Mouse (Mus musculus) kidney, postnatal 0 days (tissue): ENCODE measurements at regions not wholly inside any gene's neighbourhood (a gene's known extent, or its start where the extent isn't known, plus 50 kb on each side); places are given as distances from the start of the nearest gene placed in this dataset.

Experiments
- ATAC-seq: fragments of 200-750 bp; cut with Nextera tagmentation; replicated peaks from 2 replicates; pipeline ENCODE4 v1.8.0; 2017; ENCODE audit warnings: low read depth, moderate number of reproducible peaks, moderate TSS enrichment, moderate library complexity; ENCODE audit not compliant: low FRiP score
- DNase-seq: peaks from one replicate; pipeline ENCODE4 v3.0.0-alpha.2; 2016; ENCODE audit warnings: low spot score
- H3K27ac ChIP-seq: fragments of 300-500 bp; sonication (generic); 2 replicates; pipeline ENCODE4 v1.5.1; 2014; ENCODE audit warnings: mild to moderate bottlenecking
- H3K27me3 ChIP-seq: fragments of 300-500 bp; sonication (generic); 2 replicates; pipeline ENCODE4 v1.6.1; 2014; ENCODE audit warnings: low read length, mixed read lengths; ENCODE audit not compliant: insufficient read depth
- H3K36me3 ChIP-seq: fragments of 300-500 bp; sonication (generic); 2 replicates; pipeline ENCODE4 v1.6.1; 2014; ENCODE audit warnings: low read length, mixed read lengths; ENCODE audit not compliant: insufficient read depth
- H3K4me1 ChIP-seq: fragments of 300-500 bp; sonication (generic); replicated peaks from 2 replicates; pipeline ENCODE4 v1.6.1; 2014; ENCODE audit warnings: antibody characterized with exemption, low read length, mixed read lengths; ENCODE audit not compliant: insufficient read depth
- H3K4me2 ChIP-seq: fragments of 300-500 bp; sonication (generic); 2 replicates; pipeline ENCODE4 v1.6.1; 2014; ENCODE audit warnings: mild to moderate bottlenecking, low read length, moderate library complexity, mixed read lengths
- H3K4me3 ChIP-seq: fragments of 300-500 bp; sonication (generic); replicated peaks from 2 replicates; pipeline ENCODE4 v1.5.1; 2014; ENCODE audit warnings: low read depth, low read length
- H3K9ac ChIP-seq: fragments of 300-500 bp; sonication (generic); 2 replicates; pipeline ENCODE4 v1.6.1; 2014; ENCODE audit warnings: low read depth, low read length
- H3K9me3 ChIP-seq: fragments of 300-500 bp; sonication (generic); replicated peaks from 2 replicates; pipeline ENCODE4 v1.6.1; 2016; ENCODE audit warnings: low read length, inconsistent platforms, mixed read lengths
- CTCF ChIP-seq: IDR thresholded peaks from 2 replicates; pipeline ENCODE4 v1.5.1; 2016; ENCODE audit warnings: antibody characterized with exemption, low read depth, mild to moderate bottlenecking, moderate library complexity
- WGBS: fragments of 180-500 bp; shearing (Covaris S2); extraction: QIAGEN DNeasy Blood & Tissue Kit; methylation state at CpG from one replicate; pipeline ENCODE4 v1.1.7; 2014; 5-methylcytosine and 5-hydroxymethylcytosine counted together

- WGBS: 49% methylated on average over 15 of the region's 15 CpGs
- no peak for DNase-seq
- H3K4me1 ChIP-seq: no peaks in the 10 kb centered on the region
- H3K9ac ChIP-seq: no peak overlapping the region
- H3K36me3 ChIP-seq: no peaks in the 10 kb centered on the region
- no peak for TF ChIP-seq CTCF
- no peaks in the 10 kb centered on the region for H3K27me3 ChIP-seq
- H3K4me2 ChIP-seq: no peak overlapping the region
- H3K4me3 ChIP-seq: no peak overlapping the region
- no peak for ATAC-seq
- H3K27ac ChIP-seq: no peak overlapping the region
- no peaks in the 10 kb centered on the region for H3K9me3 ChIP-seq
These were observed 105.6 kb downstream of the Gm11011 start for GRCm38 (mm10) chr2:169481731-169482465.

- Histone ChIP-seq H3K4me3 (no peak overlapping the region), H3K9ac (no peak overlapping the region), H3K27ac (no peak overlapping the region), H3K4me2 (peak overlapping the region; percentile 15; the same call in 1 of the 2 replicates), H3K4me1 (no peaks in the 10 kb centered on the region), H3K36me3 (no peaks in the 10 kb centered on the region), H3K9me3 (no peaks in the 10 kb centered on the region), H3K27me3 (no peaks in the 10 kb centered on the region)
- TF ChIP-seq CTCF: no peak
- WGBS: 23% methylated on average over 9 of the region's 9 CpGs
- peak; percentile 38 for DNase-seq
- no peak for ATAC-seq
These were observed 113.0 kb downstream of the Gm11011 start for GRCm38 (mm10) chr2:169474418-169475112.

- Histone ChIP-seq H3K36me3 (no peaks in the 10 kb centered on the region), H3K9ac (no peak overlapping the region), H3K4me3 (no peak overlapping the region), H3K27me3 (no peaks in the 10 kb centered on the region), H3K4me2 (no peak overlapping the region), H3K4me1 (no peaks in the 10 kb centered on the region), H3K27ac (no peak overlapping the region), H3K9me3 (no peaks in the 10 kb centered on the region)
- no peak for DNase-seq
- 86% methylated on average over 10 of the region's 10 CpGs for WGBS
- ATAC-seq: no peak
- TF ChIP-seq CTCF: no peak
These were observed 118.0 kb downstream of the Gm11011 start for GRCm38 (mm10) chr2:169469538-169469937.

- Histone ChIP-seq H3K4me1 (no peaks in the 10 kb centered on the region), H3K27ac (no peak overlapping the region), H3K36me3 (no peaks in the 10 kb centered on the region), H3K9ac (no peak overlapping the region), H3K4me3 (no peak overlapping the region), H3K9me3 (no peaks in the 10 kb centered on the region), H3K27me3 (no peaks in the 10 kb centered on the region), H3K4me2 (no peak overlapping the region)
- no peak for ATAC-seq
- 87% methylated on average over 6 of the region's 6 CpGs for WGBS
- DNase-seq: no peak
- no peak for TF ChIP-seq CTCF
These were observed 119.9 kb downstream of the Gm11011 start for GRCm38 (mm10) chr2:169467621-169468020.

GRCm38 (mm10) chr2:169464106-169464505 lies 123.4 kb downstream of the Gm11011 start:
- no peak overlapping the region for H3K27ac ChIP-seq
- no peak overlapping the region for H3K9ac ChIP-seq
- H3K4me1 ChIP-seq: no peaks in the 10 kb centered on the region
- no peaks in the 10 kb centered on the region for H3K9me3 ChIP-seq
- no peaks in the 10 kb centered on the region for H3K27me3 ChIP-seq
- H3K36me3 ChIP-seq: no peaks in the 10 kb centered on the region
- TF ChIP-seq CTCF: no peak
- ATAC-seq (no peak), DNase-seq (no peak)
- no peak overlapping the region for H3K4me3 ChIP-seq
- no peak overlapping the region for H3K4me2 ChIP-seq
- WGBS: 85% methylated on average over 5 of the region's 5 CpGs

GRCm38 (mm10) chr2:169461491-169462039 lies 126.0 kb downstream of the Gm11011 start:
- no peak overlapping the region for H3K4me3 ChIP-seq
- WGBS: 69% methylated on average over 12 of the region's 12 CpGs
- ATAC-seq: no peak
- no peak for DNase-seq
- no peak overlapping the region for H3K9ac ChIP-seq
- H3K27ac ChIP-seq: no peak overlapping the region
- TF ChIP-seq CTCF: no peak
- H3K4me2 ChIP-seq: no peak overlapping the region
- H3K27me3 ChIP-seq: no peaks in the 10 kb centered on the region
- H3K4me1 ChIP-seq: no peaks in the 10 kb centered on the region
- H3K36me3 ChIP-seq: no peaks in the 10 kb centered on the region
- H3K9me3 ChIP-seq: no peaks in the 10 kb centered on the region
